Mouse (Mus musculus) liver, postnatal 0 days (tissue): ENCODE results near the gene Rusc1. TPM values are rescaled to one million over a fixed set of nuclear protein-coding genes. Genes with fewer than 3 reads are reported as not detected.

Experiments
- ATAC-seq: fragments of 200-750 bp; cut with Nextera tagmentation; 2 replicates; pipeline ENCODE4 v1.8.0; 2017; ENCODE audit warnings: mild to moderate bottlenecking, moderate library complexity
- DNase-seq: peaks from one replicate; pipeline ENCODE4 v3.0.0-alpha.2; 2016
- H3K27ac ChIP-seq: fragments of 300-500 bp; sonication (generic); 2 replicates; pipeline ENCODE4 v1.5.1; 2014; ENCODE audit warnings: antibody characterized with exemption, moderate library complexity, mild to moderate bottlenecking, low read depth
- H3K27me3 ChIP-seq: fragments of 300-500 bp; sonication (generic); 2 replicates; pipeline ENCODE4 v1.6.1; 2014; ENCODE audit warnings: low read length, control low read depth, mixed read lengths; ENCODE audit not compliant: insufficient read depth
- H3K36me3 ChIP-seq: fragments of 300-500 bp; sonication (generic); replicated peaks from 2 replicates; pipeline ENCODE4 v1.6.1; 2014; ENCODE audit warnings: mild to moderate bottlenecking, control low read depth, low read length, moderate library complexity, mixed read lengths; ENCODE audit not compliant: insufficient read depth
- H3K4me1 ChIP-seq: fragments of 300-500 bp; sonication (generic); 2 replicates; pipeline ENCODE4 v1.6.1; 2014; ENCODE audit warnings: antibody characterized with exemption, mild to moderate bottlenecking, control low read depth; ENCODE audit not compliant: insufficient read depth
- H3K4me2 ChIP-seq: fragments of 300-500 bp; sonication (generic); 2 replicates; pipeline ENCODE4 v1.6.1; 2014; ENCODE audit warnings: low read depth, mild to moderate bottlenecking, low read length, moderate library complexity, mixed read lengths
- H3K4me3 ChIP-seq: fragments of 300-500 bp; sonication (generic); 2 replicates; pipeline ENCODE4 v1.5.1; 2014; ENCODE audit warnings: low read depth, low read length
- H3K9ac ChIP-seq: fragments of 300-500 bp; sonication (generic); replicated peaks from 2 replicates; pipeline ENCODE4 v1.6.1; 2014; ENCODE audit warnings: mild to moderate bottlenecking, moderate library complexity
- H3K9me3 ChIP-seq: fragments of 300-500 bp; sonication (generic); 2 replicates; pipeline ENCODE4 v1.6.1; 2016; ENCODE audit warnings: mild to moderate bottlenecking, control low read depth, low read length, mixed read lengths
- CTCF ChIP-seq: sonication (generic); IDR thresholded peaks from 2 replicates; pipeline ENCODE4 v1.5.1; 2016; ENCODE audit warnings: antibody characterized with exemption, low read depth
- EP300 ChIP-seq: IDR thresholded peaks from 2 replicates; pipeline ENCODE4 v1.6.1; 2016; ENCODE audit warnings: antibody characterized with exemption, low read depth, mild to moderate bottlenecking
- whole genome bisulfite sequencing: fragments of 180-500 bp; shearing (Covaris S2); extraction: QIAGEN DNeasy Blood & Tissue Kit; methylation state at CpG from one replicate; pipeline ENCODE4 v1.1.7; 2014; ENCODE audit not compliant: insufficient replicate concordance; 5-methylcytosine and 5-hydroxymethylcytosine counted together
- polyA plus RNA-seq: library from polyadenylated mRNA; unstranded; fragments of >200 nt; fragmentation: Nextera tagmentation; extraction: Ambion mirVana; gene quantifications from 2 replicates; pipeline ENCODE4 v1.2.1, GENCODE M21; 2015

Rusc1 gene
- polyA plus RNA-seq, 1 experiment from 2014 or later: 2.5 TPM

GRCm38 (mm10) chr3:89101459-89101811, 8.3 kb upstream of the Rusc1 start:
- peak overlapping the region; percentile 50 for H3K9ac ChIP-seq
- no peaks in the 10 kb centered on the region for H3K27me3 ChIP-seq
- no peaks in the 10 kb centered on the region for H3K9me3 ChIP-seq
- peak overlapping the region; percentile 30 for H3K27ac ChIP-seq
- H3K36me3 ChIP-seq: peaks cover 27% of the 10 kb centered on the region
- no peak for TF ChIP-seq CTCF
- TF ChIP-seq EP300: no peak
- WGBS: 0% methylated on average over 19 of the region's 19 CpGs
- peak overlapping the region; percentile 72 for H3K4me2 ChIP-seq
- ATAC-seq (peak; percentile 44), DNase-seq (no peak)
- peaks cover 31% of the 10 kb centered on the region for H3K4me1 ChIP-seq
- peak overlapping the region; percentile 54 for H3K4me3 ChIP-seq

- Histone ChIP-seq H3K9me3 (no peaks in the 10 kb centered on the region), H3K27me3 (no peaks in the 10 kb centered on the region), H3K9ac (peak within 1 kb of the TSS; percentile 50), H3K4me3 (peak within 1 kb of the TSS; percentile 54), H3K4me1 (peaks cover 31% of the 10 kb centered on the region), H3K36me3 (peaks cover 33% of the 10 kb centered on the region), H3K27ac (peak within 1 kb of the TSS; percentile 30), H3K4me2 (peak within 1 kb of the TSS; percentile 72)
- TF ChIP-seq CTCF: 0 out of 2 replicates have a peak, but pooled peaks have one; percentile 5
- TF ChIP-seq EP300: no peak
- 37% methylated on average over 7 of the region's 7 CpGs for WGBS
- DNase-seq (no peak), ATAC-seq (no peak)
These were observed 7.7 kb upstream of the Rusc1 start, which contains the start of gene Gm43738 for GRCm38 (mm10) chr3:89100811-89101210. Gm43738 (minus strand) TSS chr3:89101099.

GRCm38 (mm10) chr3:89094021-89094420, 910 bp upstream of the Rusc1 start:
- WGBS: 81% methylated on average over 10 of the region's 10 CpGs
- DNase-seq (no peak), ATAC-seq (no peak)
- H3K9me3 ChIP-seq: no peaks in the 10 kb centered on the region
- H3K4me1 ChIP-seq: peaks cover 24% of the 10 kb centered on the region
- H3K4me3 ChIP-seq: no peak overlapping the region
- TF ChIP-seq CTCF (no peak), EP300 (no peak)
- no peak overlapping the region for H3K27ac ChIP-seq
- peaks cover 24% of the 10 kb centered on the region for H3K27me3 ChIP-seq
- H3K4me2 ChIP-seq: no peak overlapping the region
- no peak overlapping the region for H3K9ac ChIP-seq
- peaks cover 44% of the 10 kb centered on the region for H3K36me3 ChIP-seq

- no peak for DNase-seq
- peak overlapping the region; percentile 49; the same call in 1 of the 2 replicates for H3K4me2 ChIP-seq
- H3K27me3 ChIP-seq: peaks cover 24% of the 10 kb centered on the region
- WGBS: 31% methylated on average over 11 of the region's 11 CpGs
- peaks cover 33% of the 10 kb centered on the region for H3K36me3 ChIP-seq
- no peak overlapping the region for H3K27ac ChIP-seq
- no peak overlapping the region for H3K9ac ChIP-seq
- TF ChIP-seq CTCF: no peak
- TF ChIP-seq EP300: no peak
- no peak for ATAC-seq
- H3K4me3 ChIP-seq: peak overlapping the region; percentile 15; the same call in 1 of the 2 replicates
- peaks cover 31% of the 10 kb centered on the region for H3K4me1 ChIP-seq
- H3K9me3 ChIP-seq: no peaks in the 10 kb centered on the region
These were observed 511 bp downstream of the Rusc1 start for GRCm38 (mm10) chr3:89092509-89093090.

GRCm38 (mm10) chr3:89091811-89092508, 1.2 kb downstream of the Rusc1 start:
- TF ChIP-seq EP300: no peak
- no peak for TF ChIP-seq CTCF
- Histone ChIP-seq H3K27ac (no peak overlapping the region), H3K9me3 (no peaks in the 10 kb centered on the region), H3K4me2 (peak overlapping the region; percentile 100), H3K9ac (no peak overlapping the region), H3K27me3 (peaks cover 24% of the 10 kb centered on the region), H3K36me3 (peaks cover 28% of the 10 kb centered on the region), H3K4me3 (peak overlapping the region; percentile 73; the same call in 1 of the 2 replicates), H3K4me1 (peaks cover 32% of the 10 kb centered on the region)
- WGBS: 13% methylated on average over 20 of the region's 20 CpGs
- no peak for DNase-seq
- ATAC-seq: no peak

- Histone ChIP-seq H3K27ac (peak overlapping the region; percentile 48; the same call in 1 of the 2 replicates), H3K36me3 (peaks cover 19% of the 10 kb centered on the region), H3K27me3 (peaks cover 24% of the 10 kb centered on the region), H3K9me3 (no peaks in the 10 kb centered on the region), H3K4me1 (peaks cover 32% of the 10 kb centered on the region), H3K4me2 (peak overlapping the region; percentile 100), H3K4me3 (peak overlapping the region; percentile 73), H3K9ac (peak overlapping the region; percentile 69)
- ATAC-seq (peak; percentile 59), DNase-seq (peak; percentile 86)
- WGBS: 2% methylated on average over 56 of the region's 74 CpGs
- TF ChIP-seq EP300 (no peak), CTCF (peak; percentile 89)
These were observed 2.1 kb downstream of the Rusc1 start for GRCm38 (mm10) chr3:89090694-89091655.
